Mouse (Mus musculus): ENCODE measurements around the gene Map4k3.

DNA sequence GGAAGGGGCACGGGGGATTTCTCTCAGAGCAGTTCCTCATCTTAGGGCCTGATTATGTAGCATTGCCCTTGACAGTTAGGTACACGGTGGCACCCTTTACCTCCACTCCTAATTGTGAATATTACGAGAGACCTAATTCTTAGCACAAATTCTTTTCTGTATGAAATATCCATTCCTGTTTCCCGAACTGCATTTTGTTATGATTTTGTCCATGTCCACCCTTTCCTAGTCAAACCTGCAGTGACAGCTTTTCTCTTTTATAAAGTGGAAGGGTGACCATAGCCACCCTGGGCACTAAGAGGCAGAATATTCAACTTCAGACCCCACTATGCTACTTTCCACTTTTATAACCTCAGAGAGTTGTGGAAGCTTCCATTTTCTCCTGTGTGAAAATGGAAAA is 175.6 kb downstream of the Map4k3 start:
- TF ChIP-seq CTCF (IDR thresholded peaks at IDR 0.05) (no peak), POLR2A (IDR thresholded peaks at IDR 0.05; ENCODE audit: insufficient read depth, low read depth, low read length) (no peak)

Data from heart, adult 2 months (tissue).